In the genomic region with DNA sequence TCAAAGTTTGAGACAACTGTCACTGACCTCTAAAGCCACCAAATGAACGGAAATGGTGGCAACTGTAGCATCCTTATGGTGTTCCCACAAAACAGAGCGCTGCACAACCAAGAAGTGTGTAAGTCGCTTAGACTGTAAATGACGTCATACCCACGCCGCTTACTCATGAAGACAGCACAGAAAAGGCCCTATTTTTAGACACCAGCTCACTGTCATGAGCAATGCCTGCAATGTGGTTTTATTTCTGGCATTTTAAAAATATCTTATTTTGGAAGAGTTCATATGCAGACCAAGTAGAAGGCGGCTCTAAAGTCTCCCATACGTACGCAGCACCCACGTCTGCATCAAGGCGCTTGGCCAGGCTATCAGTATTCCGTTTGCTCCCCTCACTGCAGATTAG, we compare ENCODE assay signal across 15 mouse cellular contexts.
DNase-seq lines count a peak whose midpoint lies in the region; ATAC-seq lines count a peak whose summit lies in the region.
"Had no signal": no experiment of that assay in that cellular context is flagged by ENCODE, and none has a peak within 500 bp of the region (broad histone marks: within the 10 kb centered on the region; RNA-seq: fewer than 3 reads in every experiment).

No protein-coding gene starts in this region.

- H3K36me3 ChIP-seq in heart, embryonic 14.5 days (ENCODE audit: control insufficient read depth, insufficient read depth, low read length), result peaks cover 63% of the 10 kb centered on the region

- 41% methylated on average over 12 of the region's 12 CpGs for WGBS in heart, embryonic 14.5 days

- intact Hi-C loops in heart, postnatal 25 days (cut with DNase I), result no loop called here
- intact Hi-C loops in left cerebral cortex, postnatal 14 days (cut with DNase I), result no loop called here

- ATAC-seq in heart, embryonic 14.5 days (ENCODE audit: insufficient number of reproducible peaks, insufficient read depth, low FRiP score, low read depth), result 0 out of 2 replicates have a peak, but pooled peaks have one; percentile 29
- ATAC-seq: forebrain, embryonic 14.5 days had no signal

- no peak for DNase-seq in heart, postnatal 25 days (ENCODE audit: low spot score)
- peak; percentile 63 to 65 for DNase-seq in right cerebral cortex, adult 2 months (ENCODE audit: low spot score in 2 of 2)
- DNase-seq in right cerebral cortex, postnatal 14 days, result no peak
- peak; percentile 57 to 70 for DNase-seq in left cerebral cortex, postnatal 14 days (ENCODE audit: low spot score in 2 of 2)
- DNase-seq in gastrocnemius, postnatal 10 days, result no peak
- DNase-seq in spleen, adult 18-20 months, result no peak
- DNase-seq: adrenal gland, postnatal 14 days; cerebellum, adult 9-11 months; embryo, embryonic 11 days; gastrocnemius, postnatal 36 days; thymus, adult 18-20 months had no signal

- no peak overlapping the region for H3K9ac ChIP-seq in heart, embryonic 14.5 days (ENCODE audit: low read length)
- H3K9ac ChIP-seq: limb, embryonic 13.5 days had no signal

- peaks cover 6 to 12% of the 10 kb centered on the region in 2 experiments; a peak in 3 of 4 replicates for H3K4me1 ChIP-seq in heart, embryonic 14.5 days (ENCODE audit: control insufficient read depth in 2 of 2, insufficient read depth in 2 of 2, low read length in 2 of 2)
- H3K4me1 ChIP-seq: limb, embryonic 13.5 days; midbrain, embryonic 10.5 days had no signal

- H3K27ac ChIP-seq in heart, embryonic 14.5 days (replicated peaks in 1 of 2; ENCODE audit: control insufficient read depth in 1 of 2, insufficient read depth in 1 of 2, low read depth in 2 of 2, low read length in 2 of 2), result no peak overlapping the region; a peak in 2 of 4 replicates
- H3K27ac ChIP-seq: limb, embryonic 13.5 days; midbrain, embryonic 10.5 days had no signal

- no peak overlapping the region for H3K4me2 ChIP-seq in heart, embryonic 14.5 days (ENCODE audit: low read length)
- H3K4me2 ChIP-seq: limb, embryonic 13.5 days had no signal

- H3K9me3 ChIP-seq in heart, embryonic 14.5 days (ENCODE audit: control insufficient read depth, low read length), result 0 out of 2 replicates have a peak, but pooled peaks cover 4% of the 10 kb centered on the region
- H3K9me3 ChIP-seq: midbrain, embryonic 10.5 days had no signal

- no peak overlapping the region for H3K4me3 ChIP-seq in heart, embryonic 14.5 days (ENCODE audit: control insufficient read depth in 1 of 2, insufficient read depth in 1 of 2, low read depth in 1 of 2, low read length in 2 of 2)
- H3K4me3 ChIP-seq: limb, embryonic 13.5 days; midbrain, embryonic 10.5 days had no signal

- H3K27me3 ChIP-seq in heart, embryonic 14.5 days (ENCODE audit: control insufficient read depth, insufficient read depth, low read length), result no peaks in the 10 kb centered on the region
- H3K27me3 ChIP-seq: limb, embryonic 13.5 days had no signal

Comparison
In these comparisons a context has a peak if more than half of its experiments do, and no peak if none do; other contexts are left out.
1. DNase-seq: peak in right cerebral cortex, adult 2 months (2 of 2) and left cerebral cortex, postnatal 14 days (2 of 2); none in heart, postnatal 25 days (single experiment), right cerebral cortex, postnatal 14 days (single experiment), gastrocnemius, postnatal 10 days (single experiment) and spleen, adult 18-20 months (0 of 2).